Mouse (Mus musculus): ENCODE measurements around the gene Sh3gl1.

DNA sequence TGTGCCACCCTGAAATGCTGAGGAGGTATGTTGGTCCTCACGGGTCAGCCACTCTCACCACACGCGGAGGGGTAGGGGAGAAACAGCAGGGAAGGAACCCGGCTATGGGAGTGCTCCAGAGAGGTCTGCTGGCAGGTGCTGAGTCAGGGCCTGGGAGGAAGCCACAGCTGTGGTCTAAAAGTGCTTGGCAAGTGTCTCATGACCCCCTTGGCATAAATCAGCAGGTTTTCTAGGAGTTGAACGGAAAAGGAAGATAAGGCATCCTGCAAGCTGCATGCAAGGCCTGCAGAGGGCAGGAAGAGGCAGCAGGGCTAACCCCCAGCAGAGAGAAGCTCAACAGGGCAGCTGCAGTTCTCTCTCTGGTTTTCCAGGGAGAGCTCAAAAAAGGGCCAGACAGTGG is 5.5 kb downstream of the Sh3gl1 start:
- no peak for TF ChIP-seq POLR2A (IDR thresholded peaks at IDR 0.05; ENCODE audit: insufficient read depth, low read depth, low read length)
- TF ChIP-seq CTCF (IDR thresholded peaks at IDR 0.05; ENCODE audit: insufficient read depth, low read depth, low read length) = no peak
